ENCODE assay signal across 8 mouse cellular contexts in genomic region chr9:109093786-109094552, GRCm38 (mm10). TPM values are rescaled to one million over a fixed set of nuclear protein-coding genes. Genes with fewer than 3 reads are reported as not detected.
A peak's percentile ranks its signal among the peaks of the same experiment; 100 is the strongest.
DNase-seq lines count a peak whose midpoint lies in the region; ATAC-seq and TF ChIP-seq lines count a peak whose summit lies in the region.

No protein-coding gene starts in this region.

- TF ChIP-seq CTCF in gastrocnemius, adult 2 months (IDR thresholded peaks at IDR 0.05): no peak

- DNase-seq in gastrocnemius, adult 2 months: peak; percentile 15
- DNase-seq in gastrocnemius, postnatal 10 days: no peak
- DNase-seq in hindbrain, embryonic 10.5 days (ENCODE audit: low spot score): no peak
- DNase-seq in right cerebral cortex, postnatal 14 days: no peak
- no peak for DNase-seq in spleen, postnatal 4 days (ENCODE audit: low spot score in 2 of 2)

- H3K4me2 ChIP-seq in limb, embryonic 12.5 days: peak overlapping the region; percentile 93
- peak overlapping the region; percentile 85 for H3K4me2 ChIP-seq in midbrain, embryonic 15.5 days

- H3K4me3 ChIP-seq in gastrocnemius, adult 2 months: no peak overlapping the region
- H3K4me3 ChIP-seq in hindbrain, embryonic 10.5 days: peak overlapping the region; percentile 83
- peak overlapping the region; percentile 77 for H3K4me3 ChIP-seq in limb, embryonic 12.5 days (replicated peaks)
- peak overlapping the region; percentile 83 for H3K4me3 ChIP-seq in midbrain, embryonic 15.5 days

- H3K4me1 ChIP-seq in hindbrain, embryonic 10.5 days (replicated peaks): peaks cover 70% of the 10 kb centered on the region
- H3K4me1 ChIP-seq in limb, embryonic 12.5 days (replicated peaks): peaks cover 42% of the 10 kb centered on the region
- peaks cover 42% of the 10 kb centered on the region for H3K4me1 ChIP-seq in midbrain, embryonic 15.5 days

- peaks cover 53% of the 10 kb centered on the region for H3K36me3 ChIP-seq in hindbrain, embryonic 10.5 days
- peaks cover 39% of the 10 kb centered on the region for H3K36me3 ChIP-seq in limb, embryonic 12.5 days
- H3K36me3 ChIP-seq in midbrain, embryonic 15.5 days (replicated peaks): no peaks in the 10 kb centered on the region; the same call in 1 of the 2 replicates

- H3K27ac ChIP-seq in gastrocnemius, adult 2 months: no peak overlapping the region
- peak overlapping the region; percentile 98 for H3K27ac ChIP-seq in hindbrain, embryonic 10.5 days
- H3K27ac ChIP-seq in limb, embryonic 12.5 days: peak overlapping the region; percentile 100
- H3K27ac ChIP-seq in midbrain, embryonic 15.5 days: peak overlapping the region; percentile 99

- H3K9ac ChIP-seq in limb, embryonic 12.5 days (replicated peaks): peak overlapping the region; percentile 97
- peak overlapping the region; percentile 87 for H3K9ac ChIP-seq in midbrain, embryonic 15.5 days

- intact Hi-C loops in gastrocnemius, adult 2 months (cut with DNase I): no loop called here

- no peaks in the 10 kb centered on the region for H3K9me3 ChIP-seq in hindbrain, embryonic 10.5 days
- no peaks in the 10 kb centered on the region for H3K9me3 ChIP-seq in limb, embryonic 12.5 days
- H3K9me3 ChIP-seq in midbrain, embryonic 15.5 days: no peaks in the 10 kb centered on the region

- 12% methylated on average over 11 of the region's 11 CpGs for WGBS in hindbrain, embryonic 10.5 days
- 12% methylated on average over 11 of the region's 11 CpGs for WGBS in limb, embryonic 12.5 days
- 20% methylated on average over 11 of the region's 11 CpGs for WGBS in midbrain, embryonic 15.5 days

- ATAC-seq in limb, embryonic 12.5 days (ENCODE audit: insufficient number of reproducible peaks, insufficient read depth, low FRiP score, low TSS enrichment, low read depth): no peak
- ATAC-seq in midbrain, embryonic 15.5 days (replicated peaks): no peak
- no peak for ATAC-seq in erythroblast, adult 5-6 weeks (replicated peaks; ENCODE audit: low FRiP score, poor library complexity, severe bottlenecking)

- peaks cover 17% of the 10 kb centered on the region for H3K27me3 ChIP-seq in hindbrain, embryonic 10.5 days (ENCODE audit: insufficient read depth, poor library complexity, severe bottlenecking)
- no peaks in the 10 kb centered on the region for H3K27me3 ChIP-seq in limb, embryonic 12.5 days
- no peaks in the 10 kb centered on the region for H3K27me3 ChIP-seq in midbrain, embryonic 15.5 days (replicated peaks)

RNA-seq across cellular contexts. Expression of gene Plxnb1, which starts 1.2 kb away (rescaled TPM):
- 1 to 10 TPM in 1 of 2 experiments, under 1 TPM in 1; 0.54 to 1.1 TPM for total RNA-seq in gastrocnemius, adult 2 months (2021)
- total RNA-seq in gastrocnemius, postnatal 10 days (2021): 1 to 10 TPM; 3.5 to 6.2 TPM
- 26.8 and 34.4 TPM in 2 replicates for polyA plus RNA-seq in hindbrain, embryonic 10.5 days (2016; fragmentation: Nextera tagmentation; extraction: Ambion mirVana)
- polyA plus RNA-seq in limb, embryonic 12.5 days (2016; fragmentation: Nextera tagmentation; extraction: Ambion mirVana): 22.2 and 25.7 TPM in 2 replicates
- polyA plus RNA-seq in midbrain, embryonic 15.5 days (2015; fragmentation: Nextera tagmentation; extraction: Ambion mirVana): 25.5 and 27.3 TPM in 2 replicates
- total RNA-seq in erythroblast, adult 5-6 weeks (2015; ENCODE audit: low replicate concordance): not detected in 2 replicates
- total RNA-seq in erythroblast, adult 5-6 weeks (2017; ENCODE audit: low replicate concordance): not detected in 2 replicates

RNA-seq across cellular contexts. Expression of gene Tma7, which starts 11.6 kb away (rescaled TPM):
- total RNA-seq in gastrocnemius, adult 2 months (2021): 100 to 1,000 TPM; 316 to 321 TPM
- total RNA-seq in gastrocnemius, postnatal 10 days (2021): 100 to 1,000 TPM; 213 to 219 TPM
- 758 and 785 TPM in 2 replicates for polyA plus RNA-seq in hindbrain, embryonic 10.5 days (2016; fragmentation: Nextera tagmentation; extraction: Ambion mirVana)
- polyA plus RNA-seq in limb, embryonic 12.5 days (2016; fragmentation: Nextera tagmentation; extraction: Ambion mirVana): 840 and 867 TPM in 2 replicates
- polyA plus RNA-seq in midbrain, embryonic 15.5 days (2015; fragmentation: Nextera tagmentation; extraction: Ambion mirVana): 607 and 639 TPM in 2 replicates
- 104 and 108 TPM in 2 replicates for total RNA-seq in erythroblast, adult 5-6 weeks (2015; ENCODE audit: low replicate concordance)
- total RNA-seq in erythroblast, adult 5-6 weeks (2017; ENCODE audit: low replicate concordance): 44.6 and 57.0 TPM in 2 replicates

RNA-seq across cellular contexts. Expression of gene Ccdc51, which starts 11.7 kb away (rescaled TPM):
- total RNA-seq in gastrocnemius, adult 2 months (2021): 1 to 10 TPM; 6.5 to 7.9 TPM
- total RNA-seq in gastrocnemius, postnatal 10 days (2021): 1 to 10 TPM; 7.1 to 7.6 TPM
- 14.4 and 16.1 TPM in 2 replicates for polyA plus RNA-seq in hindbrain, embryonic 10.5 days (2016; fragmentation: Nextera tagmentation; extraction: Ambion mirVana)
- polyA plus RNA-seq in limb, embryonic 12.5 days (2016; fragmentation: Nextera tagmentation; extraction: Ambion mirVana): 12.8 and 13.9 TPM in 2 replicates
- 14.3 and 16.8 TPM in 2 replicates for polyA plus RNA-seq in midbrain, embryonic 15.5 days (2015; fragmentation: Nextera tagmentation; extraction: Ambion mirVana)
- 2.5 TPM in 1 of 2 replicates, not detected in the other for total RNA-seq in erythroblast, adult 5-6 weeks (2015; ENCODE audit: low replicate concordance)
- total RNA-seq in erythroblast, adult 5-6 weeks (2017; ENCODE audit: low replicate concordance): 3.7 and 4.3 TPM in 2 replicates

RNA-seq across cellular contexts. Expression of gene Atrip, which starts 20.0 kb away (rescaled TPM):
- total RNA-seq in gastrocnemius, adult 2 months (2021): 1 to 10 TPM; 8.0 to 8.5 TPM
- 10 to 100 TPM in 1 of 2 experiments, 1 to 10 TPM in 1; 7.6 to 11.6 TPM for total RNA-seq in gastrocnemius, postnatal 10 days (2021)
- 30.5 and 32.1 TPM in 2 replicates for polyA plus RNA-seq in hindbrain, embryonic 10.5 days (2016; fragmentation: Nextera tagmentation; extraction: Ambion mirVana)
- polyA plus RNA-seq in limb, embryonic 12.5 days (2016; fragmentation: Nextera tagmentation; extraction: Ambion mirVana): 31.6 and 33.4 TPM in 2 replicates
- 35.2 and 35.6 TPM in 2 replicates for polyA plus RNA-seq in midbrain, embryonic 15.5 days (2015; fragmentation: Nextera tagmentation; extraction: Ambion mirVana)
- 4.2 TPM in 1 of 2 replicates, not detected in the other for total RNA-seq in erythroblast, adult 5-6 weeks (2015; ENCODE audit: low replicate concordance)
- 4.8 and 10.6 TPM in 2 replicates for total RNA-seq in erythroblast, adult 5-6 weeks (2017; ENCODE audit: low replicate concordance)

RNA-seq across cellular contexts. Expression of gene Trex1, which starts 34.4 kb away (rescaled TPM):
- total RNA-seq in gastrocnemius, adult 2 months (2021): 10 to 100 TPM; 13.2 TPM
- total RNA-seq in gastrocnemius, postnatal 10 days (2021): 10 to 100 TPM; 10.8 to 11.4 TPM
- polyA plus RNA-seq in hindbrain, embryonic 10.5 days (2016; fragmentation: Nextera tagmentation; extraction: Ambion mirVana): 8.1 and 11.3 TPM in 2 replicates
- 7.1 and 7.5 TPM in 2 replicates for polyA plus RNA-seq in limb, embryonic 12.5 days (2016; fragmentation: Nextera tagmentation; extraction: Ambion mirVana)
- polyA plus RNA-seq in midbrain, embryonic 15.5 days (2015; fragmentation: Nextera tagmentation; extraction: Ambion mirVana): 18.0 TPM in 2 replicates
- total RNA-seq in erythroblast, adult 5-6 weeks (2015; ENCODE audit: low replicate concordance): 7.3 and 19.6 TPM in 2 replicates
- 1.7 and 4.2 TPM in 2 replicates for total RNA-seq in erythroblast, adult 5-6 weeks (2017; ENCODE audit: low replicate concordance)
